Mouse (Mus musculus) layer of hippocampus, adult 2 months (tissue): ENCODE measurements around the gene Adam3. TPM values are rescaled to one million over a fixed set of nuclear protein-coding genes. Genes with fewer than 3 reads are reported as not detected.

ENCODE experiments used
- DNase-seq, 2 experiments: peaks; one replicate each; pipeline ENCODE4 v3.0.0; 2022; ENCODE audit warnings: low spot score in 2 of 2
- H3K27ac ChIP-seq: fragments of 200-600 bp; 2 replicates; pipeline ENCODE4 v1.8.1; 2022
- H3K4me3 ChIP-seq: fragments of 200-600 bp; 2 replicates; pipeline ENCODE4 v1.8.1; 2022; ENCODE audit warnings: mild to moderate bottlenecking
- CTCF ChIP-seq: fragments of 200-600 bp; conservative IDR thresholded peaks from 2 replicates; pipeline ENCODE4 v1.8.1; 2022; ENCODE audit warnings: antibody characterized with exemption, mild to moderate bottlenecking, moderate library complexity
- long read RNA-seq, 2 experiments: library from polyadenylated mRNA; stranded (forward); transcript quantifications; one replicate each; pipeline ENCODE4 v2.0.0; 2021; ENCODE audit warnings: borderline mapping rate in 2 of 2
- total RNA-seq, 2 experiments: library from RNA; stranded (reverse); gene quantifications; 2 replicates each; pipeline ENCODE4 v1.2.3; 2021

The Adam3 gene
- total RNA-seq, result not detected
- long read RNA-seq, experiment 1, result 0 reads
- long read RNA-seq, experiment 2, partial matches to known transcripts, result 0 of 1 reads
- long read RNA-seq, experiment 2, other reads (novel, unspliced or antisense), result 1 of 1 reads

GRCm38 (mm10) chr8:24725630-24726029, at the start of gene Adam3:
Gene Adam3, minus strand, starts transcription at chr8:24725852.
- no peak for DNase-seq
- Histone ChIP-seq H3K4me3 (no peak within 1 kb of the TSS), H3K27ac (no peak within 1 kb of the TSS)
- TF ChIP-seq CTCF, result no peak

GRCm38 (mm10) chr8:24724886-24725626, 596 bp downstream of the Adam3 start:
- Histone ChIP-seq H3K27ac (no peak overlapping the region), H3K4me3 (no peak overlapping the region)
- TF ChIP-seq CTCF, result no peak
- no peak for DNase-seq

Other genes starting within 250 kb of the Adam3 start
- under 1 TPM in 1 of 2 experiments, not detected in 1; 0.17 TPM for gene Adam5, start 98.5 kb upstream of the Adam3 start, total RNA-seq